Mouse (Mus musculus) embryonic fibroblast, embryonic 13.5 days (primary cell): ENCODE results near the gene Mitd1.

Experiments
- CTCF ChIP-seq: IDR thresholded peaks from 2 replicates; pipeline ENCODE4 v1.5.1; 2011; ENCODE audit warnings: mild to moderate bottlenecking, control low read depth, low read length, moderate library complexity, borderline replicate concordance; ENCODE audit not compliant: insufficient read depth
- POLR2A ChIP-seq: IDR thresholded peaks from 2 replicates; pipeline ENCODE4 v1.6.1; 2011; ENCODE audit warnings: low read depth, mild to moderate bottlenecking, control low read depth, low read length, moderate library complexity

DNA sequence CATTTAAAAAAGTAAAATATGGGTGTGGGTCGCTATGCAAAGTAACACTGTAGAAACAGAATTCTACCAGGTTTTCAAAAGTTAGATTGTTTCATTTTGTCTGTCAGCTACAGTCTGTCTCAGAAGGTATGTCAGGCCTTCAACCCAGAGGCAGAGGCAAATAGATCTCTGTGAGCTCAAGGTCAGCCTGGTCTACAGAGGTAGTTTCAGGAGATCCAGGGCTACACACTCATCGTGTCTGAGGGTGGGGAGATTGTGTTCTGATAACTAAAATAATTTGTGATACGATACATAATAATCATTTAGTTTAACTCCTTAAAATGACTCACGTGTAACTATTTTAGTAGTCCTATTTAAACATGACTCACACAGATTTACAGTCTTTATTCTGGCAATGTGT is 17.1 kb downstream of the Mitd1 start:
- TF ChIP-seq POLR2A = no peak
- no peak for TF ChIP-seq CTCF
